Mouse (Mus musculus) MEL (cell line): ENCODE data around the gene Lcp1. TPM values are rescaled to one million over a fixed set of nuclear protein-coding genes. Genes with fewer than 3 reads are reported as not detected.

Source experiments
- DNase-seq: peaks from one replicate; pipeline ENCODE4 v3.0.0; 2011; ENCODE audit warnings: low read depth, low spot score
- H3K27ac ChIP-seq: 2 replicates; pipeline ENCODE4 v1.5.1; 2012; ENCODE audit warnings: low read depth, mild to moderate bottlenecking, control low read depth, low read length, moderate library complexity; ENCODE audit not compliant: control insufficient read depth
- H3K27me3 ChIP-seq, 2 experiments: fragments of 150-350 bp in 1 of 2; sonication (generic) in 1 of 2; 2 replicates each; pipeline ENCODE4 v1.6.1; 2012; ENCODE audit warnings: low read length in 2 of 2, mild to moderate bottlenecking in 2 of 2, improper control_type of control experiment in 1 of 2, moderate library complexity in 1 of 2; ENCODE audit not compliant: insufficient read depth in 2 of 2, control insufficient read depth in 1 of 2
- H3K36me3 ChIP-seq, 2 experiments: 2 replicates each; pipeline ENCODE4 v1.6.1; 2012 to 2014; ENCODE audit warnings: low read length in 2 of 2, improper control_type of control experiment in 1 of 2, inconsistent platforms in 1 of 2, mild to moderate bottlenecking in 1 of 2; ENCODE audit not compliant: insufficient read depth in 2 of 2, control insufficient read depth in 1 of 2
- H3K4me1 ChIP-seq, 2 experiments: fragments of 150-350 bp in 1 of 2; sonication (generic) in 1 of 2; 2 replicates each; pipeline ENCODE4 v1.6.1; 2012; ENCODE audit warnings: low read length in 2 of 2, improper control_type of control experiment in 1 of 2, mild to moderate bottlenecking in 1 of 2; ENCODE audit not compliant: insufficient read depth in 2 of 2, control insufficient read depth in 1 of 2
- H3K4me3 ChIP-seq, 2 experiments: fragments of 150-350 bp in 1 of 2; sonication (generic) in 1 of 2; 2 replicates each; pipeline ENCODE4 v1.5.1; 2012; ENCODE audit warnings: low read depth in 2 of 2, low read length in 2 of 2, mild to moderate bottlenecking in 2 of 2, moderate library complexity in 2 of 2, control low read depth in 1 of 2, improper control_type of control experiment in 1 of 2; ENCODE audit not compliant: control insufficient read depth in 1 of 2, insufficient read depth in 1 of 2
- H3K79me2 ChIP-seq: 2 replicates; pipeline ENCODE4 v1.6.1; 2012; ENCODE audit warnings: mild to moderate bottlenecking, low read length, moderate library complexity; ENCODE audit not compliant: control insufficient read depth, poor library complexity, insufficient read depth
- H3K9ac ChIP-seq: 2 replicates; pipeline ENCODE4 v1.6.1; 2012; ENCODE audit warnings: low read depth, mild to moderate bottlenecking, control low read depth, low read length, moderate library complexity; ENCODE audit not compliant: control insufficient read depth, poor library complexity, severe bottlenecking
- H3K9me3 ChIP-seq: fragments of 150-350 bp; sonication (generic); replicated peaks from 2 replicates; pipeline ENCODE4 v1.6.1; 2012; ENCODE audit warnings: mild to moderate bottlenecking, low read length, improper control_type of control experiment, moderate library complexity; ENCODE audit not compliant: insufficient read depth
- BHLHE40 ChIP-seq: IDR thresholded peaks from 2 replicates; pipeline ENCODE4 v1.6.1; 2012; ENCODE audit warnings: low read depth, mild to moderate bottlenecking, inconsistent platforms, low read length, improper control_type of control experiment, borderline replicate concordance
- CHD1 ChIP-seq: IDR thresholded peaks from 2 replicates; pipeline ENCODE4 v1.6.1; 2012; ENCODE audit warnings: low read depth, mild to moderate bottlenecking, inconsistent platforms, low read length, improper control_type of control experiment
- CHD2 ChIP-seq: IDR thresholded peaks from 2 replicates; pipeline ENCODE4 v1.6.1; 2011; ENCODE audit warnings: low read length, improper control_type of control experiment
- CTCF ChIP-seq, 3 experiments: IDR thresholded peaks in 2 of 3; conservative IDR thresholded peaks in 1 of 3; 2 replicates each; pipeline ENCODE4 v1.5.1; 2011 to 2012; ENCODE audit warnings: low read length in 3 of 3, low read depth in 2 of 3, mild to moderate bottlenecking in 2 of 3, improper control_type of control experiment in 1 of 3, inconsistent platforms in 1 of 3, mixed read lengths in 1 of 3, moderate library complexity in 1 of 3; ENCODE audit not compliant: control insufficient read depth in 1 of 3, insufficient read depth in 1 of 3, poor library complexity in 1 of 3, severe bottlenecking in 1 of 3
- E2F4 ChIP-seq: IDR thresholded peaks from 2 replicates; pipeline ENCODE4 v1.6.1; 2011; ENCODE audit warnings: low read depth, low read length, improper control_type of control experiment, borderline replicate concordance
- ELF1 ChIP-seq: IDR thresholded peaks from 2 replicates; pipeline ENCODE4 v1.6.1; 2014; ENCODE audit warnings: low read depth, mild to moderate bottlenecking, inconsistent platforms, low read length, improper control_type of control experiment, moderate library complexity
- EP300 ChIP-seq, 2 experiments: IDR thresholded peaks; 2 replicates each; pipeline ENCODE4 v1.6.1; 2011; ENCODE audit warnings: improper control_type of control experiment in 2 of 2, low read length in 2 of 2, low read depth in 1 of 2, mild to moderate bottlenecking in 1 of 2
- ETS1 ChIP-seq: IDR thresholded peaks from 2 replicates; pipeline ENCODE4 v1.6.1; 2012; ENCODE audit warnings: low read depth, mild to moderate bottlenecking, inconsistent platforms, low read length, improper control_type of control experiment, moderate library complexity
- GATA1 ChIP-seq: IDR thresholded peaks from 2 replicates; pipeline ENCODE4 v1.6.1; 2011; ENCODE audit warnings: low read depth, low read length, improper control_type of control experiment
- HCFC1 ChIP-seq: IDR thresholded peaks from 2 replicates; pipeline ENCODE4 v1.6.1; 2012; ENCODE audit warnings: low read depth, mild to moderate bottlenecking, inconsistent platforms, low read length, improper control_type of control experiment, moderate library complexity
- JUND ChIP-seq: IDR thresholded peaks from 2 replicates; pipeline ENCODE4 v1.6.1; 2011; ENCODE audit warnings: low read depth, mild to moderate bottlenecking, improper control_type of control experiment, low read length
- MAFK ChIP-seq: IDR thresholded peaks from 2 replicates; pipeline ENCODE4 v1.6.1; 2011; ENCODE audit warnings: low read depth, mild to moderate bottlenecking, low read length, improper control_type of control experiment, borderline replicate concordance
- MAZ ChIP-seq: IDR thresholded peaks from 2 replicates; pipeline ENCODE4 v1.6.1; 2012; ENCODE audit warnings: low read depth, mild to moderate bottlenecking, inconsistent platforms, low read length, improper control_type of control experiment
- MEF2A ChIP-seq: IDR thresholded peaks from 2 replicates; pipeline ENCODE4 v1.6.1; 2014; ENCODE audit warnings: low read depth, mild to moderate bottlenecking, inconsistent platforms, low read length, improper control_type of control experiment; ENCODE audit not compliant: poor library complexity, insufficient replicate concordance, severe bottlenecking; ENCODE audit errors: extremely low read depth
- MXI1 ChIP-seq: IDR thresholded peaks from 2 replicates; pipeline ENCODE4 v1.6.1; 2011; ENCODE audit warnings: mild to moderate bottlenecking, low read depth, low read length, improper control_type of control experiment
- MYB ChIP-seq: IDR thresholded peaks from 2 replicates; pipeline ENCODE4 v1.6.1; 2011; ENCODE audit warnings: mild to moderate bottlenecking, low read depth, low read length, improper control_type of control experiment
- MYC ChIP-seq: IDR thresholded peaks from 2 replicates; pipeline ENCODE4 v1.6.1; 2011; ENCODE audit warnings: low read depth, mild to moderate bottlenecking, low read length, improper control_type of control experiment, moderate library complexity
- NELFE ChIP-seq: IDR thresholded peaks from 2 replicates; pipeline ENCODE4 v1.6.1; 2011; ENCODE audit warnings: low read depth, low read length, improper control_type of control experiment
- POLR2A ChIP-seq, 2 experiments: IDR thresholded peaks; 2 replicates each; pipeline ENCODE4 v1.6.1; 2011 to 2012; ENCODE audit warnings: low read length in 2 of 2, mild to moderate bottlenecking in 2 of 2, control low read depth in 1 of 2, improper control_type of control experiment in 1 of 2, low read depth in 1 of 2, moderate library complexity in 1 of 2; ENCODE audit not compliant: control insufficient read depth in 1 of 2, insufficient read depth in 1 of 2, poor library complexity in 1 of 2
- POLR2AphosphoS2 ChIP-seq: IDR thresholded peaks from 2 replicates; pipeline ENCODE4 v1.6.1; 2011; ENCODE audit warnings: low read length, improper control_type of control experiment
- POLR2AphosphoS5 ChIP-seq: IDR thresholded peaks from 2 replicates; pipeline ENCODE4 v1.6.1; 2012; ENCODE audit warnings: low read depth, borderline replicate concordance, mild to moderate bottlenecking, inconsistent platforms, low read length, moderate library complexity, mixed read lengths
- RAD21 ChIP-seq: IDR thresholded peaks from 2 replicates; pipeline ENCODE4 v1.6.1; 2011; ENCODE audit warnings: mild to moderate bottlenecking, low read depth, low read length, improper control_type of control experiment
- RCOR1 ChIP-seq: IDR thresholded peaks from 2 replicates; pipeline ENCODE4 v1.6.1; 2012; ENCODE audit warnings: low read depth, mild to moderate bottlenecking, inconsistent platforms, low read length, improper control_type of control experiment
- SIN3A ChIP-seq: IDR thresholded peaks from 2 replicates; pipeline ENCODE4 v1.6.1; 2012; ENCODE audit warnings: low read length, improper control_type of control experiment, inconsistent platforms
- SMC3 ChIP-seq: IDR thresholded peaks from 2 replicates; pipeline ENCODE4 v1.6.1; 2011; ENCODE audit warnings: low read depth, low read length, improper control_type of control experiment
- TAL1 ChIP-seq: IDR thresholded peaks from 2 replicates; pipeline ENCODE4 v1.6.1; 2012; ENCODE audit warnings: mild to moderate bottlenecking, inconsistent platforms, low read length, moderate library complexity, mixed read lengths
- TBP ChIP-seq: IDR thresholded peaks from 2 replicates; pipeline ENCODE4 v1.8.0; 2011; ENCODE audit warnings: low read depth, low read length, improper control_type of control experiment
- TCF12 ChIP-seq: IDR thresholded peaks from 2 replicates; pipeline ENCODE4 v1.6.1; 2014; ENCODE audit warnings: low read depth, mild to moderate bottlenecking, inconsistent platforms, low read length, improper control_type of control experiment, moderate library complexity
- UBTF ChIP-seq: IDR thresholded peaks from 2 replicates; pipeline ENCODE4 v1.6.1; 2012; ENCODE audit warnings: low read depth, mild to moderate bottlenecking, inconsistent platforms, low read length, improper control_type of control experiment, moderate library complexity, borderline replicate concordance; ENCODE audit not compliant: insufficient read depth
- USF1 ChIP-seq: IDR thresholded peaks from 2 replicates; pipeline ENCODE4 v1.6.1; 2014; ENCODE audit warnings: low read depth, mild to moderate bottlenecking, inconsistent platforms, low read length, improper control_type of control experiment, moderate library complexity
- USF2 ChIP-seq, 2 experiments: IDR thresholded peaks; 2 replicates each; pipeline ENCODE4 v1.6.1; 2011 to 2012; ENCODE audit warnings: improper control_type of control experiment in 2 of 2, low read length in 2 of 2, borderline replicate concordance in 1 of 2, inconsistent platforms in 1 of 2, low read depth in 1 of 2, mild to moderate bottlenecking in 1 of 2; ENCODE audit not compliant: insufficient read depth in 1 of 2
- ZC3H11A ChIP-seq: IDR thresholded peaks from 2 replicates; pipeline ENCODE4 v1.6.1; 2012; ENCODE audit warnings: low read depth, mild to moderate bottlenecking, inconsistent platforms, low read length, improper control_type of control experiment
- ZKSCAN1 ChIP-seq: IDR thresholded peaks from 2 replicates; pipeline ENCODE4 v1.6.1; 2012; ENCODE audit warnings: low read depth, mild to moderate bottlenecking, inconsistent platforms, low read length, improper control_type of control experiment, moderate library complexity
- ZMIZ1 ChIP-seq: IDR thresholded peaks from 2 replicates; pipeline ENCODE4 v1.6.1; 2012; ENCODE audit warnings: low read depth, mild to moderate bottlenecking, inconsistent platforms, low read length, improper control_type of control experiment, moderate library complexity
- ZNF384 ChIP-seq: IDR thresholded peaks from 2 replicates; pipeline ENCODE4 v1.6.1; 2012; ENCODE audit warnings: low read depth, mild to moderate bottlenecking, inconsistent platforms, low read length, improper control_type of control experiment
- polyA plus RNA-seq, 2 experiments: library from polyadenylated mRNA; stranded (reverse) in 1 of 2; unstranded in 1 of 2; fragments of >175 nt in 1 of 2; fragments of >200 nt in 1 of 2; gene quantifications; 2 replicates each; pipeline versions ENCODE4 v1.2.1 to v1.2.4; 2012; ENCODE audit warnings: low replicate concordance in 2 of 2, low read depth in 1 of 2; ENCODE audit not compliant: insufficient read length in 2 of 2, insufficient read depth in 1 of 2, missing spikeins in 1 of 2
- total RNA-seq: library from RNA; depleted of rRNA; stranded (reverse); fragments of 300-350 nt; gene quantifications from 2 replicates; pipeline ENCODE4 v1.2.3, GENCODE M21; 2012

The Lcp1 gene
- total and polyA plus RNA-seq, 3 experiments: 11.0 to 20.3 TPM; not detected in 1

DNA sequence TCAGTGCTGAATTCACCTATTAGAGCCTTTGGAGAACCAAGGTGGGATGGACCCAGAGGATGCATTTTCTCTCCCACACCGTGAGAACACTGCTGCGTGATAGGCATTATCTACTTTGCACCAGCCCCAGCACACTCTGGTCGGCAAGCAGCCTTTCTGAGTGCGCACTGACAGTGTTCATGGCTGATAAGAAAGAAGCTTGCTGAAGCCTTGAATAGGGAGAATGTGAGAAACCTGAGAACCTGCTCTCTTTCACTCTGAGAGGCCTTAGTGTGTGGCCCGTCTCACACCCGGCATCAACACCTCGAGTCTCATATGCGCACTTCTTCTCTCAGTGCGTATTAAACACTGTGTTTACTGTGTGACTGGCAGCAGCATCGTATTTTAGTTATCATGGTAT is 7.6 kb downstream of the Lcp1 start:
- Histone ChIP-seq H3K27ac (peak overlapping the region; percentile 79), H3K36me3 (peaks cover 0 to 26% of the 10 kb centered on the region in 2 experiments; a peak in 2 of 4 replicates), H3K4me3 (peak overlapping the region; percentile 27 to 46; a peak in 3 of 4 replicates), H3K4me1 (peaks cover 10 to 20% of the 10 kb centered on the region in 2 experiments), H3K79me2 (no peaks in the 10 kb centered on the region), H3K27me3 (peaks cover 0 to 2% of the 10 kb centered on the region in 2 experiments; a peak in 2 of 4 replicates), H3K9me3 (no peaks in the 10 kb centered on the region), H3K9ac (peak overlapping the region; percentile 41; the same call in 1 of the 2 replicates)
- DNase-seq: peak; percentile 96
- TF ChIP-seq GATA1 (peak; percentile 98), RAD21 (no peak), MXI1 (peak; percentile 79), JUND (0 out of 2 replicates have a peak, but pooled peaks have one; percentile 45), ZC3H11A (no peak), CHD1 (no peak), MYB (0 out of 2 replicates have a peak, but pooled peaks have one; percentile 20), POLR2AphosphoS2 (0 out of 2 replicates have a peak, but pooled peaks have one; percentile 50), CTCF (IDR thresholded peaks at IDR 0.05 in 2 of 3, conservative IDR thresholded peaks at IDR 0.05 in 1 of 3; ENCODE audit: control insufficient read depth in 1 of 3, insufficient read depth in 1 of 3, low read depth in 2 of 3, low read length in 3 of 3, poor library complexity in 1 of 3, severe bottlenecking in 1 of 3) (no peak), UBTF (0 out of 2 replicates have a peak, but pooled peaks have one; percentile 44), TCF12 (peak; percentile 99), ELF1 (0 out of 2 replicates have a peak, but pooled peaks have one; percentile 36), TAL1 (peak; percentile 98), BHLHE40 (peak; percentile 76), SIN3A (peak; percentile 81), USF1 (0 out of 2 replicates have a peak, but pooled peaks have one; percentile 15), ZKSCAN1 (peak; percentile 63; the same call in 1 of the 2 replicates), E2F4 (no peak), ETS1 (peak; percentile 92), ZNF384 (0 out of 2 replicates have a peak, but pooled peaks have one; percentile 36), ZMIZ1 (no peak), MYC (peak; percentile 76), EP300 (IDR thresholded peaks at IDR 0.05; ENCODE audit: low read depth in 1 of 2, low read length in 2 of 2) (peak; percentile 97), MAZ (peak; percentile 40; the same call in 1 of the 2 replicates), POLR2AphosphoS5 (no peak), RCOR1 (peak; percentile 94), HCFC1 (no peak; the same call in 1 of the 2 replicates), SMC3 (0 out of 2 replicates have a peak, but pooled peaks have one; percentile 10), MAFK (peak; percentile 31; the same call in 1 of the 2 replicates), USF2 (IDR thresholded peaks at IDR 0.05; ENCODE audit: borderline replicate concordance in 1 of 2, insufficient read depth in 1 of 2, low read depth in 1 of 2, low read length in 2 of 2) (no peak), MEF2A (peak; percentile 31; the same call in 1 of the 2 replicates), CHD2 (peak; percentile 9; the same call in 1 of the 2 replicates), TBP (peak; percentile 46; the same call in 1 of the 2 replicates), NELFE (no peak), POLR2A (IDR thresholded peaks at IDR 0.05; ENCODE audit: control insufficient read depth in 1 of 2, insufficient read depth in 1 of 2, low read depth in 1 of 2, low read length in 2 of 2, poor library complexity in 1 of 2) (0 out of 4 replicates have a peak, but pooled peaks of 1 of the 2 experiments have one; percentile 28)
